Mouse (Mus musculus) megakaryocyte progenitor cell, adult 5-6 weeks (primary cell): ENCODE data around the gene Zmym6. TPM values are rescaled to one million over a fixed set of nuclear protein-coding genes. Genes with fewer than 3 reads are reported as not detected.
"Not testable (repeated sequence)": the region's sequence is repeated elsewhere in the genome, so short reads cannot be mapped to it uniquely, and the experiment has no call there.

Source experiments
- ATAC-seq: replicated peaks from 2 replicates; pipeline ENCODE4 v1.8.0; 2016; ENCODE audit warnings: mild to moderate bottlenecking, moderate TSS enrichment, inconsistent platforms; ENCODE audit not compliant: poor library complexity
- total RNA-seq, 2 experiments: library from RNA; stranded (forward) in 1 of 2; stranded (reverse) in 1 of 2; fragments of 157-497, 149-512 nt in 1 of 2; fragments of 200-1000 nt in 1 of 2; gene quantifications; 2 replicates each; pipeline versions ENCODE4 v1.2.3 to v1.2.4; 2015 to 2017

Gene Zmym6
- total RNA-seq (2015) (8.1 and 9.2 TPM in 2 replicates), total RNA-seq (2017) (11.2 and 14.1 TPM in 2 replicates)

DNA sequence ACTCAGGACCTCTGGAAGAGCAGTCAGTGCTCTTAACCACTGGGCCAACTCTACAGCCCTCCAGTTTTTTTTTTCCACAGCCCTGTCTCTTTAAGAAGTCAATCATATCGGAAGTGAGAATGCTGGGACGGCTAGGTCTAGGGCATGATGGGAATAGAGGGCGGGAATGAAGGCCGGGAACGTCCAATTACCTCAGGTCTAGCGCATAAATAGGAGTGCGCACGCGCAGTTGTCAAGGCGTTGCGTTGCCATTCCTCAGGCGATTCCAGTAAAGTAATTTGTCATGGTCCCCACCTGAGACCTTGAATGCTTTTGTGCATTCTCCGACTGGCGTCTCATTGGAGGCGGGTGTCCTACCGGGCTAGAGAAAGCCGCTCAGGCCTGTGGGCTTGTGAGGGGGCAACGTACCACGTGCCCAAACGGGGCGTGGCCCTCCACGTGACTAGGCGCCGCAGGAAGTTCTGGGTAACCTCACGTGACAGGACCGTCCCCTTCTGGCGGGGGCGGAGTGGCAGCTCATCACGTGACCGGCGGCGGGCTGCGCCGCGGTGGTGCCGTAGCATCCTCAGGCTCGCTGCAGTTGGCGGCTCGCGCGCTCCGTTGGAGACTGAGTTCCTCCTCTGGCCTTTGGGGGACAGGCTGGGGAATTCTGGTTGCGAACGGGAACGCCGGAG, at the start of gene Zmym6:
Gene Zmym6, plus strand, starts transcription at position 509 of the 674 bp plus-strand sequence.
- ATAC-seq, result peak; percentile 93

DNA sequence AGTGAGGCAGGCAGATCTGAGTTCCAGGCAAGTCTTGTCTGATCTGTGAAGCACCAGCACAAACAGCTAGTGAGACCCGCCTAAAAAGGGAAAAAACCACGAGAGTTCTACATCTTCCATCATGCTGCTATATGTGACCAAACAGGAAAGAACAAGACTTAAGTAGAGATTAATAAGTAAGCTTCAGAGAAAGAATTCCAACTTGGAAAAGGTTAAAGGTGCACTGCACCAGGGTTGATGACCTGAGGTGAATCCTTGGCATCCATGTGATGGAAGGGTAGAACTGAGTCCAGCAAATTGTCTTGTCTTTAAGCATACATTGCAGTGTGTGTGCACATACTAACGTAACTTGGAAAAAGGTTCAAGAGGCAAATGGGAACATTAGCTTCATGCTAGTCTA, 40.0 kb upstream of the Zmym6 start:
- no peak for ATAC-seq

DNA sequence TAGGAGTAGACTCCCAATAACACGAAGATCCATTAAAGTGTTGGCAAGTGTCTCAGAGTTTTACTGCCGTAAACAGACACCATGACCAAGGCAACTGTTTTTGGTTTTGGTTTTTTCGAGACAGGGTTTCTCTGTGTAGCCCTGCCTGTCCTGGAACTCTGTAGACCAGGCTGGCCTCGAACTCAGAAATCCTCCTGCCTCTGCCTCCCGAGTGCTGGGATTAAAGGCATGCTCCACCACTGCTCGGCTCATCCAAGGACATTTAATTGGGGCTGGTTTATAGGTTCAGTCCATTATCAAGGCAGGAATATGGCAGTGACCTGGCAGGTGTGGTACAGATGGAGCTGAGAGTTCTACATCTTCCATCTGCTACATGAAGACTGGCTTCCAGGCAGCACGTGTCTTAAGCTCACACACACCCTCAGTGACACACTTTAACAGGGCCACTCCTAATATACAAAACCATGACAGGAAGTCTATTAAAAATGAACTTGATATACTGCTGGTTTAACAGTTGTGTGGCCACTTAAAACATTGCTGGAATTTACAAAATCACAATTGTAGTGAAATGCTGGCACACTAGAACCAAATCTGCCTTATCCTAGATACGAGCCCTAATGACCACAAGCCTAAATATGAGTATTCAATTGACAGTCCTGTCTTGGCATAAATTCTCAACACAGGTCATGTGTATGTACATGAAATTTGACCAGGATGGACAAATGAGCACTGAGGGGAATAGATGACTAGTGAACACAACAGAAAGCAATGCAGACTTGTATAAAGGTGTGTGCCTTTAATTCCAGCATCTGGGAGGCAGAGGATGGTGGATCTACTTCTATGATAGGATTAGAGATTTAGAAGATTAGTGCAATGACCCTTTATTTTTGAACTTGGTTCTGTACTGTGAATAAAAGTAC, 39.0 kb upstream of the Zmym6 start:
- ATAC-seq, result peak; percentile 16; the same call in 1 of the 2 replicates

DNA sequence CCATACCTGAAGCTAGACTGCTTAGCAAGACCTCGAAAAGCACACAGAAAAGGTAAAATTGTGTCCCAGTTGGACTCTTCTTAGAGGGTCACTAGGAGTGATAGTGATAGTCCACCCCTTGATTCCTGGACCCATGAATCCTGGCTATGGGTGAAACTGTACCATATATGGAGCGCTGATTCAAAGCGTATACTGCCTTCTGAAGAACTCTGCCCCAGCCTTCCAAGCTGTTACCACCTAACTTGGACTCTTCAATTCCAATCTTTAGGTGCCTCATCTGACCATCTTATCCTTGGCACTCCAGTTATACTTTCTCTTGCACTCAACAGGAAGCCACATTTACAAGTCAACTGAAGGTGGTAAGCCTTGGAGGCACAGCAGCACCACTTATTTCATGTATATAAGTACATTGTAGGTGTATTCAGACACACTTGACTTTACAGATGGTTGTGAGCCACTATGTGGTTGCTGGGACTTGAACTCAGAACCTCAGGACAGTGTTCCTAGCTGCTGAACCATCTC, 38.3 kb upstream of the Zmym6 start:
- no peak for ATAC-seq

DNA sequence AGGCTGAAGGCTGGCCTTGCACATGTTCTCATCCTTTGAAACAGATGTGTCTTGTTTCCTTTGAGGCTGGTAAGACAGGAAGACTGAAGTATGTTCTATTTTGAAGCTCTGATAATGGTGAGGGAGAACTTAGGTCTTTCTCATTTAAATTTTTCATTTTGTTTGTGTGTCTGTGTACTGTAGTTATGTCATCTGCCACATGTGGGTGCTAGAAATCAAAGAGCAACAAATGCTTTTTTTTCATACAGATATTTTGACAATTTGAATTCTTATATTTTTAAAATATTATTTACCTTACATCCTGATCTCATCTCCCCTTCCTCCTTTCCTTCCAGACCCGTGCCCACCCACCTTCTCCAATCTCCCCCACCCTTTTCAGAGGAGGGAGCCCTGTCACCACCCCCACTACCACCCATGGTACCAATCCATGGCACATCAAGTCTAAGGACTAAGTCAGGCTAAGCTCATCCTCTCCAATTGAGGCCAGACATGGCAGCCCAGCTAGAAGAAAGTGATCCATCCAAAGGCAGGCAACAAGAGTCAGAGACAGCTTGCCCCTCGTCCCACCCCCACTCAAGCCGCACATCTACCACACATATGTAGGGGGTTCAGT, 37.2 kb upstream of the Zmym6 start:
- peak; percentile 36; the same call in 1 of the 2 replicates for ATAC-seq

DNA sequence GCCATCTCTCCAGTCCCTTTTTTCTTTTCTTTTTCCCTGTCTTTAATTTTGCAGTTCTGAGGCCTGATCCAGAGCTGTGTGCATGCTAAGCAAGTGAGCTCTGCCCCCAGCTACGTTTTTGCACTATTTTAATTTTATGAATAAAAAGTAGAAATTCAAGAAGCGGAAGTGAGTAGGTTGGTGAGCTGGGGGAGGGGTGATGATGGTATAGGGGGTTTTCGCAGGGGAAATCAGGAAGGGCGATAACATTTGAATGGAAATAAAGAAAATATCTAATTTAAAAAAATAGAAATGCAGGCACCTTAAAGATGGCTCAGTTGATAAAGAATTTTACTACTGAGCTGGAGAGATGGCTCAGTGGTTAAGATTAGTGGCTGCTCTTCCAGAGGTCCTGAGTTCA, 33.6 kb upstream of the Zmym6 start:
- no peak for ATAC-seq

DNA sequence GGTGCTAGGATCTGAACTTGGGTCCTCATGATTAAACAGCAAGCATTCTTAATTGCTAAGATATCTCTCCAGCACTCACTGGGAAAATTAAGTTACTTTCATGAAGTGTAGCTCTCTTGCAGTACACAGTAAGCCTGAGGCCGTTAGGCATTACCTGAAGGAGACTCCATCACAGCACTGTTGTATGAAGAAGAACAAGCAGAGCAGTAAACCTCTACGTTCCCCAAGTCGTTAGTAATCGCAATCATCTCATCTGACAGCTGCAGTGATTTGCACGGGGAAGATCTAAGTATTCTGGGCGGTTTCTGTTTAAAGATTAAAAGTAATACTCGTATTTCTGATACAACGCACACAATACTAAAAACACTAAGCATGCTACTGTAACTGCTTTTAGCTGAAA, 26.1 kb upstream of the Zmym6 start:
- no peak for ATAC-seq

DNA sequence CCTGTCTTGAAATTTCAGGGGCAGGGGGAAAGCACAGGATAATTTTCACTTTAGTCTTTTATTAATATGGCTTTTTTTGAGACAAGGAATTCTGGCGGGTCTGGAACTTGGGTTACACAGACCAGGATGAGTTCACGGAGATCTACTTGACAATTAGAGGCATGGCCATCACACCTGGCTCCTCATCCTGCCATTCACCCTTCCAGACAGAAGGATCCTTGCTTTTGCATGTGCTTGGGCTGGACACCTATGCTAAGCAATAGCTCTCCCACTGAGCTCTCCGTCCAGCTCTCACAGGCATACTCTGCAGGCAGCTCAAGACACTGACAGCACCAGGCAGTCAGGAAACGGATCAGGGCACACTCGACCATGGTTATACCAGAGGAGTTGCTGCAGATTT, 24.1 kb upstream of the Zmym6 start:
- ATAC-seq, result no peak

DNA sequence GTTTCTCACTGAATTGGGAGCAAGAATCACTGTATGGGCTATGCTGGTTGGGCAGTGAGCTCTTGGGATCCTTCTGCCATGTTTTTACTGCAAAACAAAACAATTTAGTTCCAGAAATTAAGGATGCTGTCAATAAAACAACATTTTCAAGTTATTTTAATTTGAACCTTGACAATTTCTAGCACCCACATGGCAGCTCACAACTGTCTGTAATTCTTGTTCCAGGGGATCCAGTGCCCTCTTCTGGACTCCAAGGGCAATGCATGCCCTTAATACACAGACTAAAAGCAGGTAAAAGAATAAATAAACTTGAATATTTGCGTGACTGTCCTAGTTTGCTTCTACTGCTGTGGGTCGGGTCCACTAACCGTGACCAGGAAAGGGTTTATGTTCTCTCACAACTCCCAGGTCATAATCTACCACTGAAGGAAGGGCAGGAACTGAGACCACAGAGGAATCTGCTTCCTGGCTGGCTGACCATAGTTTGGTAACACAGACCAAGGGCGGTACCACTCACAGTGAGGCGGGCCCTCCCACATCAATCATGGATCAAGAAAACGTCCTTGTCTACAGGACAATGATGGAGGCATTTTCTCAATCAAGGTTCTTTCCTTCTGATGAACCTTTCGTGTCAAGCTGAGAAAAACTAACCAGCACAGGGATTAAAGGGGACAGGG, 22.5 kb upstream of the Zmym6 start:
- ATAC-seq, result peak; percentile 66

DNA sequence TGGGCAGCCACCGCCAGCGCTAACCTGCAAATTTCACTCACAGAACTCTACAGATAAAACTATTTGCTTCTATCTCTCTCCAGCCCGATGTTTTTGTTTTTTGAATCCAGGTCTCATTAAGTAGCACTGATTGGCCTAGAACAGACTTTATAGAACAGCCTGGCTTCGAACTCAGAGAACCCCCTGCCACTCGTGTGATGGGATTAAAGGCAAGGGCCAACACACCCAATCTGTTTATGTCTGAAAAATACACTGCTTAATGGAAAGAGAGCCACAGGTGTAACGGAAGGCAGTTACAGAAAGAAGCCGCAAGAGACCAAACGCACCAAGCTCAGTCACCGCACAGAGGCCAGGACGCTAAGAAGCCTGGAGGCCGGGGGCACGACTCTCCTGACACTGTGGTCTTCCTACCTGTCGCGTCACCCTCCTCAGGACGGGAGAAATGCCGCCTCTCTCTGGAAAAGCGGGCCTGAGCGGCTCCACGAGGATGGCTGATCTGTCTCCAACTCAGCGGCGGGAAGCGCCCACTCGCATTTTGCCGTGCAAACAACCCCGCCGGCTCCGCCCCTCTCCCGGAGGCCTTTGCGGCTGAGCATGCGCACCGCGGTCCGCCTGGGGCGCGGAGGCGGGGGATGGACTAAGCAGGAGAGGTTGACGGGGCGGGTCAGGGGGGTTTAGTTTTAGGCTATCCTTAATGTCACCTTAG, 16.4 kb upstream of the Zmym6 start, which contains the start of gene Zmym1:
Gene Zmym1, minus strand, starts transcription at position 568 of the 706 bp plus-strand sequence.
- ATAC-seq, result peak; percentile 100

DNA sequence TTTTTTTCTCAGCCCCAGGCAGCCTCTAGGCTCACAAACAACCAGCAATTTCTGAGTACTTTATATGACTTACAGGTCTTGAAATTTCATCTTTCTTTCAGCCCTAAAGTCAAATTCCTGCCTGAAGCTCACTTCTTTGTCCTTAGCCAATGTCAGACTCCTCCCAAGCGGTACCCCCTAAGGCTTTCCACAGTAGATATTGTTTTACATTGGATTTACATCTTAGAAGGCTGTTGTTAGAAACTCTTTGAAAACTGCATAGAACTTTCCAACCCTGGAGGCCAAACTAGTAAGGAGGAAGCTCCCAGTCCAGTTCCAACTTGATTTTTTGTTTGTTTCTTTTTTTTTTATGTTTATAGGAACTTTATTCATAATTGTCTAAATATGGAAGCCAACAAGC, 13.1 kb upstream of the Zmym6 start:
- no peak for ATAC-seq

DNA sequence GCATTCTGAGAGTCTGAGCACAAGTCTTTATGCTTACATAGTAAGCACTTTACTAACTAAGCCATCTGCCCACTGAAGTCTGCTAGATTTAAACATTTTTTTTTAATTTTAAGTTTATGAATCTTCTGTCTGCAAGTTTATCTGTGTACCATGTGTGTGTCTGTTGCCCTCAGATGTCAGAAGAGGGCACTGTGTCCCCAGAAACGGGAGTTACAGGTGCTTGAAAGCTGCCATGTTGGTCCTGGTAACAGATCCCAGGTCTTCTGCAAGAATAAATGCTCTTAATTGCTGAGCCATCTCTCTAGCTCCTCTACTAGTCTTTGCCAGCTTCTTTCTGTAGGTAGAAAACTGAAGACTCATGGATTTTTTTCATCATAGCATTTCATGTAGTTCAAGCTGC, 2.3 kb upstream of the Zmym6 start:
- ATAC-seq, result no peak

DNA sequence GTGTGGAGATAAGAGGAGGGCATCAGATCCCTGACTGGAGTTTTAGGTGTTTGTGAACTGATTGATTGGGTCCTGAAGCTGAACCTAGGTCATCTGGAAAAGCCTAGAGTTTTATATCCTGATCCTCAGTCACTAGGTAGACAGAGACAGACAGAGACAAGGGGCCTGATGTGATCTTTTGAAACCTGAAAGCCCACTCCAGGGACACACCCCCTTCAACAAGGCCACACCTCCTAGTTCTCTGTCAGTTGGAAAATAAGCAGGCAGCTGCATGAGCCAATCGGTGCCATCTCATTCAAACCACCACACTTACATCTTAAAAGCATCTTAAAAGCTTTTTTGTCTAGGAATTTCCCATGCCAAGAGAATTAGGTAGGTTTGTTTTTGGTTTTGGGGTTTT, 3.6 kb downstream of the Zmym6 start:
- ATAC-seq, result no peak

DNA sequence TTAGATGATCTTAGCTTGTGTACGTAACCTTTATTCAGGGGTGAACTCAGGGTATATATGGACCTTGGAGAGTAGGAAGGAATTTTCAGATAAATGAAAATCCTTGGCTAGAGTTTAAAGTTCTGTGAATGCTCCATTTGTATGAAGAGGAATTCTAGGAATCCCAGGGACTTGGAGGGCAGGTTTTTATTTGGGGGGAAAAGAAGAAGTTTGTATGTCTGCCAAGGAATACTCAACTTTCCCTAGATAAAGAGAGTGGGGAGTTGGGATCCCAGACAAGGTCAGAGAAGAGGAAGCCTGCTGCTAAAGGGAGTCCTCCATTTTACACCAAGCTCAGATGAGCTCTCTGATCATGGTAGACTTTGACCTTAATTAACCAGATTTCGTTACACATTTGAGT, 5.9 kb downstream of the Zmym6 start:
- ATAC-seq, result no peak

DNA sequence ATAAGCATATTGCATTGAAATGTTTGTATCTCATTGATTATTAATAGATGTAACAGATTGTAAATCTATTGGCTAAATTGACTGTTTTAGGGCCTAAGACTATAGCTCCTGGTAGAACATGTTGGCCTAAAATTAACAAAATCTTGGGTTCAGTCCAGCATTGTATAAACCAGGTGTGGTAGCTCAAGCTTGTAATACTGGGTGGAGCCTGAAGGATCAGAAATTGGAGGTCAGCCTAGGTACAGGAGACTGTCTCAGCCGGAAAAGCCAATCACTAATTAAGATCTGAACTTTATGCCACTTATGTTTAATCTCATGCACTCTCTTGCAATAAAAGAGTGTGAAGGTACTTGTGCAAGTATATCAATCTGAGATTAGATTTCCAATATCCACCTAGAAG, 8.6 kb downstream of the Zmym6 start:
- ATAC-seq, result no peak

DNA sequence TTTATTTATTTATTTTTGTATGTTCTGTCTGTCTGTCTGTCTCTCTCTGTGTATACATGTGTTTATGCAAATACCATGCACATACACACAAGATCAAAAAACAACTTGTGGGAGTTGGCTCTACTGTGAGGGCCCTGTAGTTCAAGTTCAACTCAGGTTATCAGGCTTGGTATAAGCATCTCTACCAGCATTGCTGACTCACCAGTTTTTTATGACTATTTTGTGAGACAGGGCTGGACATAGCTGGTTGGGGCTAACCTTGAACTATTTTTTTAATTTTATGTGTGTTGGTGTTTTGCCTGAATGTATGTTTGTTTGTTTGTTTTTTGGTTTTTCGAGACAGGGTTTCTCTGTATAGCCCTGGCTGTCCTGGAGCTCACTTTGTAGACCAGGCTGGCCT, 14.0 kb downstream of the Zmym6 start:
- ATAC-seq, result no peak

DNA sequence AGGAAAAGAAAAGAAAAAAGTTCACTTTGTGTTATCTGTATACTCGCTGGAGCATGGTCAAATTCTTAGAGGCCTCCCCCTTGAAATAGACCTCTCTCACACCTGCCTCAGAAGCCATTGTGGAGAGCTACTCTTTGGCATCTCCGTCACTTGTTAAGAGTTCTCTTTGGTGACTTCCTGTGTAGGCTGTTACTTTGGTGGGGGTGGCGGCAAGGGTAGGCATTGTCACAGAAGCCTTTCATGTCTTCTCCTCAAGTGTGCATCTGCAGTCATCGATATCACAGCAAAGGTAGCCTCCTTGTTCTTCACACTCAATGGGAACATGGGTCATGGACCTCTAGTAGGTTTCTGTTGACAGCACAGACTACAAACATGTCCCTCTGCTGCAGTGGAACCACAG, 17.9 kb downstream of the Zmym6 start:
- no peak for ATAC-seq

DNA sequence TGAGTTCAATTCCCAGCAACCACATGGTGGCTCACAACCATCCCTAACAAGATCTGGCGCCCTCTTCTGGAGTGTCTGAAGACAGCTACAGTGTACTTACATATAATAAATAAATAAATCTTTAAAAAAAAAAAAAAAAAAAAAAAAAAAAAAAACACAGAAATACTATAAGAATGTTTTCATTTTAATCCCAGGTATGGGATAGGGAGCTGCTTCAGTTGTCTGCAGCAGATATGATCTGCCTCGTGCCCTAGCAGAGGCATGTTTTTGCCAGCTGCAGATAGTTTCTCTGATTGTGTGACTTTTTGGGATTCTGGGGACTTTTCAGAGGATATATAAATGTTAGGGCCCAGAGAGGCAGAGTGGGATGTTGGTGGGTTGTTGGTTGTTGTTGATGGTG, 22.4 kb downstream of the Zmym6 start:
- ATAC-seq, result not testable (repeated sequence)

DNA sequence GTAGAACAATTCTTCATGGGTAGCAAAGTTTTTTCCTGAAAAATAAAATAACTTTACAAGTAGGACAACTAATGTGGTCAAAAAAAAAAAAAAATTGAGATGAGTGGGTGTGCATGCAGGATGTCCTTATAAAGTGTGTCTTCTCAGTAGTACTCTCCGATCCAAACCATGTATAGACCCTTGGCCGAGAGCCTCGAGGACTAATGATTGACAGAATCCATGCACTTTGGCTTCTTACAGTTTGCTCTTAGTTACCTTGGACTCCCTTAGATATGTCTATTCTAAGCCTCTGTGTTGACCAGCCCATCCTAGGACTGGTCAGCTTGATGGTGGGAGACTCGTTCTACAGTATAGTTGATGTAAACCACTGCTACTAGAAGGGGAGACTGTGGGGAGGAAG, 30.4 kb downstream of the Zmym6 start:
- no peak for ATAC-seq

DNA sequence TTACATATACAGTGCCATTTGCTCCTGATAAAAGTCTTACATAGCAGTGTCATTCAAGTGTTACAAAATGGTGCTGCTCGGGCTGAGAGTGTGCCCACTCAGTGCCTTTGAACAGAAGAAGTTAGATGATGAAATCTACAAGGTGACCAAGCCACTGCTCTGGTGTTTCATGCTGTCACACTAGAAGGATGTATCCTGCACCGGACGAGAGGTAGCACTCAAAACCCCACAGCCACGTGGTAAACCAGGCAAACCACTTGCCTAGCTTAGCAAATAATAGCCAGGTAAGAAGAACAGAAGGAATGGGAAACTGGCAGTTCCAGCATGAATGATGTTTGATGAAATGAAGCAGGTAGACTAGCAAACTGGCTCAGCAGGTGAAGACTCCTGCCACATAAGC, 33.4 kb downstream of the Zmym6 start:
- ATAC-seq, result no peak
